9 mouse cellular contexts compared by ENCODE assay signal in genomic region chr7:91090317-91090829, GRCm38 (mm10).
DNase-seq lines count a peak whose midpoint lies in the region; ATAC-seq and TF ChIP-seq lines count a peak whose summit lies in the region.
"Had no signal": no experiment of that assay in that cellular context is flagged by ENCODE, and none has a peak within 500 bp of the region (broad histone marks: within the 10 kb centered on the region; RNA-seq: fewer than 3 reads in every experiment).

No protein-coding gene starts in this region.

- H3K27ac ChIP-seq in kidney, embryonic 14.5 days (ENCODE audit: low read depth, low read length) = no peak overlapping the region
- peak overlapping the region; percentile 53; the same call in 1 of the 2 replicates for H3K27ac ChIP-seq in forebrain, embryonic 10.5 days
- H3K27ac ChIP-seq in liver, postnatal 0 days (ENCODE audit: low read depth) = no peak overlapping the region

- H3K9me3 ChIP-seq in kidney, embryonic 14.5 days (ENCODE audit: control insufficient read depth, low read length) = no peaks in the 10 kb centered on the region
- H3K9me3 ChIP-seq in forebrain, embryonic 10.5 days = no peaks in the 10 kb centered on the region
- H3K9me3 ChIP-seq in liver, postnatal 0 days (ENCODE audit: low read length) = no peaks in the 10 kb centered on the region

- peaks cover 5% of the 10 kb centered on the region for H3K27me3 ChIP-seq in kidney, embryonic 14.5 days (ENCODE audit: control insufficient read depth, insufficient read depth, low read length)
- H3K27me3 ChIP-seq in forebrain, embryonic 10.5 days (ENCODE audit: poor library complexity, severe bottlenecking) = peaks cover 30% of the 10 kb centered on the region
- H3K27me3 ChIP-seq in liver, postnatal 0 days (ENCODE audit: insufficient read depth, low read length) = 0 out of 2 replicates have a peak, but pooled peaks cover 6% of the 10 kb centered on the region

- H3K36me3 ChIP-seq in kidney, embryonic 14.5 days (ENCODE audit: control insufficient read depth, insufficient read depth, low read length) = no peaks in the 10 kb centered on the region
- no peaks in the 10 kb centered on the region for H3K36me3 ChIP-seq in forebrain, embryonic 10.5 days (replicated peaks)
- no peaks in the 10 kb centered on the region for H3K36me3 ChIP-seq in liver, postnatal 0 days (replicated peaks; ENCODE audit: insufficient read depth, low read length)

- H3K4me1 ChIP-seq in kidney, embryonic 14.5 days (ENCODE audit: control insufficient read depth, insufficient read depth, low read length) = no peaks in the 10 kb centered on the region
- peaks cover 20% of the 10 kb centered on the region for H3K4me1 ChIP-seq in forebrain, embryonic 10.5 days
- no peaks in the 10 kb centered on the region for H3K4me1 ChIP-seq in liver, postnatal 0 days (ENCODE audit: insufficient read depth)

- DNase-seq in kidney, adult 8-10 months = no peak
- DNase-seq in forebrain, embryonic 10.5 days (ENCODE audit: extremely low spot score, low spot score) = no peak
- peak; percentile 9 to 27 for DNase-seq in layer of hippocampus, postnatal 10 days (ENCODE audit: low spot score in 2 of 2)
- DNase-seq in retina, embryonic 14.5 days (ENCODE audit: low spot score) = peak; percentile 3
- no peak for DNase-seq in cerebellum, postnatal 36 days
- DNase-seq in liver, postnatal 0 days = no peak
- DNase-seq in MN1 (ENCODE audit: low spot score) = no peak
- DNase-seq: thymus, postnatal 25 days had no signal

- no peak for TF ChIP-seq CTCF in liver, postnatal 0 days (IDR thresholded peaks at IDR 0.05; ENCODE audit: low read depth)

- WGBS in kidney, embryonic 14.5 days = 45% methylated on average over 5 of the region's 5 CpGs
- WGBS in forebrain, embryonic 10.5 days = 56% methylated on average over 5 of the region's 5 CpGs
- WGBS in liver, postnatal 0 days (ENCODE audit: insufficient replicate concordance) = 48% methylated on average over 5 of the region's 5 CpGs

- no peak overlapping the region for H3K4me3 ChIP-seq in kidney, embryonic 14.5 days (ENCODE audit: low read length)
- H3K4me3 ChIP-seq in forebrain, embryonic 10.5 days = peak overlapping the region; percentile 48
- H3K4me3 ChIP-seq in liver, postnatal 0 days (ENCODE audit: low read depth, low read length) = no peak overlapping the region

- no peak overlapping the region for H3K9ac ChIP-seq in kidney, embryonic 14.5 days (ENCODE audit: low read depth, low read length)
- no peak overlapping the region for H3K9ac ChIP-seq in liver, postnatal 0 days (replicated peaks)

- no peak for TF ChIP-seq EP300 in liver, postnatal 0 days (IDR thresholded peaks at IDR 0.05; ENCODE audit: low read depth)

- peak overlapping the region; percentile 38; the same call in 1 of the 2 replicates for H3K4me2 ChIP-seq in kidney, embryonic 14.5 days (replicated peaks; ENCODE audit: low read depth, low read length)
- no peak overlapping the region for H3K4me2 ChIP-seq in liver, postnatal 0 days (ENCODE audit: low read depth, low read length)

- ATAC-seq in kidney, embryonic 14.5 days (ENCODE audit: low FRiP score, low TSS enrichment) = no peak
- ATAC-seq in liver, postnatal 0 days = no peak

Comparison
In these comparisons a context has a peak if more than half of its experiments do, and no peak if none do; other contexts are left out.
1. DNase-seq: peak in layer of hippocampus, postnatal 10 days (2 of 2) and retina, embryonic 14.5 days (single experiment); none in kidney, adult 8-10 months (0 of 2), forebrain, embryonic 10.5 days (single experiment), cerebellum, postnatal 36 days (0 of 2), liver, postnatal 0 days (single experiment) and MN1 (single experiment).